Mouse (Mus musculus) adrenal gland, adult 18-20 months (tissue): ENCODE data around the gene Tbc1d9b. TPM values are rescaled to one million over a fixed set of nuclear protein-coding genes. Genes with fewer than 3 reads are reported as not detected.

Experiments used
- DNase-seq, 2 experiments: peaks; one replicate each; pipeline ENCODE4 v3.0.0; 2021 to 2022; ENCODE audit warnings: low spot score in 2 of 2
- total RNA-seq, 2 experiments: library from RNA; stranded (reverse); gene quantifications; 1 replicate in 1 of 2; 2 replicates in 1 of 2; pipeline ENCODE4 v1.2.3; 2021

The Tbc1d9b gene
- total RNA-seq, 2 experiments from 2014 or later: 121 to 127 TPM

GRCm38 (mm10) chr11:50207344-50207743, 76.1 kb downstream of the Tbc1d9b start:
- DNase-seq: no peak

GRCm38 (mm10) chr11:50208039-50208438, 76.8 kb downstream of the Tbc1d9b start:
- DNase-seq: no peak

DNA sequence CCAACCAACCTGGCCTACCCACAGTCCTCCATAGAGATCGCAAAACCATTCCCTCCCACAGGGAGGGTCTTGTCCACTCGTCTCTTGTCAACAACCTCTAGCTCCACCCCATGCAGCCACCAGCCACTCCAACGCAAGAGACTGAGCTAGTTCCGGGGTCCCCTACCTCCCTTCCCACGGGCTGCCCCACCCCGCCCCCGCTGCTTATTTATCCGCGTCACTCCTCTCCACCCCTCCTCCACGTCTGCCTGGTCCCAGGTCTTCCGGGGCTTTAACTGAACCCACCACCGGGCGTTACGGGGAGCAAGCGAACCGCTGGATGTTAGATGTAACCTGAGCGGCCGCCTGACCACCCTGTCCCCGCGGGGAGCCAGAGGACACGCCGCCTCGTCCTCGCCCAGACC, 78.9 kb downstream of the Tbc1d9b start:
- peak; percentile 72 to 74 for DNase-seq

DNA sequence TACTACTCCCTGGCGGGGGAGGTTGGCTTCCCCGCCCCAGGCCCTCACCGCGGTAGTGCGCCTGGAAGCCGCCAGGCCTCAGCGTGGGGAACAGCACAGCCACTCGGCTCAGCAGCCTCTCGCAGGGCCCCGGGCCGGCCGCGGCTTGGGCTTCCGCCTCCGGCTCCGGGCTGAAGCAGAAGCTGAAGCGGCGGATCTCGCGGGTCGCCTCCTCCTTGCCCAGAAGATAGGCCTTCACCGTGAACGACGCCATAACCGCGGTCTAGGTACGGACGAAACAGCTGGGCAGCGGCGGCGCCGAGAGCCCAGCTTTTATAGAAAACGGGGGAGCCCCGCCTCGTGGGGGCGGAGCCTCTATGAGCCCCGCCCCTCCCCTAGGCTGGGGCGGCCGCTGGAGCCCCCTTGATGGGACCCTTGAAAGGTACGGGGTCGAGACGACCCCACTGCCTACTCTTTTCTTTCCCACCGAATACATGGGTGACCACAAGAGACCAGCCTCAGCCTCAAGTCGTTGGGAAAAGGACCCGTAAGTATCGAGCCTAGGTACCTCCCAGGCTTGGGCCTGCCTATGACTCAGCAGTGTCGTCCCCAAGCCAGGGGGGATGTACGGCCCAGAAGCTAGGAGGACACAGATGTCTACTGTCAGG, 79.4 kb downstream of the Tbc1d9b start, which contains the start of the genes Sqstm1 and Mgat4b:
Sqstm1 (minus strand) TSS at position 323 of the 647 bp plus-strand sequence.
Mgat4b (plus strand) TSS at position 386 of the 647 bp plus-strand sequence.
- peak; percentile 93 to 94 for DNase-seq

- no peak for DNase-seq
Measured at GRCm38 (mm10) chr11:50211322-50212059, 80.3 kb downstream of the Tbc1d9b start.

DNA sequence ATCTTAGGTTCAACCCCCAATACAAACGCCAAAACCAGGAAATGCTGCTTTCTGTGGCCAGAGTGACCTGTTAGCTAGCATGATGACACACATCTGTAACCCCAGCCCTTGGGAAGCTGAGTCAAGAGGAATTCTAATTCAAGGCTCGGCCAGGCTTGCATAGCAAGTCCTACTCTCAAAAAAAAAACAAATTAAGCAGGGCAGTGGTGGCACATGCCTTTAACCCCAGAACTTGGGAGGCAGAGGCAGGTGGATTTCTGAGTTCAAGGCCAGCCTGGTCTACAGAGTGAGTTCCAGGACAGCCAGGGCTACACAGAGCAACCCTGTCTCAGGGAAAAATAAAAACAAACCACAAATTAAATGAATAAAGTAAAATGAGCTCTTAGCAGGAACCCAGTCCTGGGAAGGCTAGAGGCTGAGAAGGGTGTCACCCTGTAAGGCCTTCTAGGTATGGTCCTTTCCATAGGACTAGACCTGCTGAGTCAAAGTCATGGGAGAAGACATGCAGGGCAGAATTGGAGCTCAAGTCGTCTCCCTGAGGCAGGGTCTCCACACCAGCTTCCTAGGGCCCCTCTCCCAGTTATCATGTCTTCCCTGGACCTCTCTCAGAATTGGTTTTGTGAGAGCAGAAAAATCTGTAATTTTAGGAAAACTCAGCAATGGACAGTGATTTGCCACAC, 81.0 kb downstream of the Tbc1d9b start:
- DNase-seq: no peak

DNA sequence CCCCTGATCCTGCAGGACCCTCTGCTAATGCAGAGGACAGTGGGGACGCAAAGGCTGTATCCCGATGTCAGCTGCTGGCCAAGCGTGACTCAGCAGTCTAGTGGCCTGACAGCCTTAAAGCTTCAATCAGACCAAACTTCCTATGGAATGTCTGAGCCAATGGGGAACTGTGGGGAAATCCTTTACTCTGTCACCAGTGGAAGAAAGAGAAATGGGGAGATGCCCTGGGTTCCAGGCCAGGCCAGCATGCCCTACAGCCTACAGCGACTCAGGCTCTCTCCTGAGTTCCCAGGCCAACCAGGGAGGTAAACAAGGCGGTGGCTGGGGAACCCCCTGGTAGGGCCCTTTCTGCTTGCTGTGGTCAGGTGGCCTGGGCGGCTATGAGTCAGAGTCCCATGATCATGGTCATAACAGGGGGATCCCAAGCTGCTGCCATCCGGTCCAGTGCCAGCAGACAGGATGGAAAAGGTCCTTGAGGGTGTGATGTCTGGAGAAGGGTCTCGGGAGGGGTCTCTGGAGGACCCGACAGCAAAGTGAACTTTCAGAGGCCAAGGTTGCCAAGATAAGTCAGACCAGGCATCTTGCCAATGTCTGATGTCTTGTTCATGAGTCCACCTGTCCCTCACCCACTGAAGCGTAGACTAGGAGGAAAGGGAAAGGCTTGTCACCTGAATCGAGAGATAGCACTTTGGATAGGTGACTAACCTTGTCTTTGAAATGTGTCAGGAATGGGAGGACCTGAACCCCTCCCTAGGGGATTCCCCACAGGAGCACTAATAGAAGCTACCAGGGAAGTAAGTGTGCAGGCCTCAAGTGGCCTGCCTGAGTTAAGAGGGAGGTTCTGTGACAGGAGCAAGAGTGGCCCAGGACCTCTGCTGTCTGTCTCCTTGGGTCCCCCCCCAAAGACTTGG, 81.9 kb downstream of the Tbc1d9b start:
- DNase-seq: peak; percentile 74 to 84

DNA sequence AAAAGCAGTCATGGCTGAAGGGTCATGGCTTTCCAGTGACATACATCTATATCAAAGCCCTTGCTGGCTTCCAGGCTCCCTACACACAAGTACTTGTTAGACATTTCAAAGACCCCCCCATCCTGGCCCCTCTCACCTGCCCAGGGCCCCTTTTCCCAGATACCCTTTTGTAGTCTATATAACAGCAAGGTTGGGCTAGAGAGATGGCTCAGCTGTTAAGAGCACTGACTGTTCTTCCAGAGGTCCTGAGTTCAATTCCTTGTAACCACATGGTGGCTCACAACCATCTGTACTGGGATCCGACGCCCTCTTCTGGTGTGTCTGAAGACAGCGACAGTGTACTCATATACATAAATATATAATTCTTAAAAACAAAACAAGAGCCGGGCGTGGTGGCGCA, 83.4 kb downstream of the Tbc1d9b start:
- no peak for DNase-seq

- DNase-seq: no peak
Measured at GRCm38 (mm10) chr11:50215633-50216032, 84.4 kb downstream of the Tbc1d9b start.

GRCm38 (mm10) chr11:50216724-50217366, 85.6 kb downstream of the Tbc1d9b start:
- no peak for DNase-seq

DNA sequence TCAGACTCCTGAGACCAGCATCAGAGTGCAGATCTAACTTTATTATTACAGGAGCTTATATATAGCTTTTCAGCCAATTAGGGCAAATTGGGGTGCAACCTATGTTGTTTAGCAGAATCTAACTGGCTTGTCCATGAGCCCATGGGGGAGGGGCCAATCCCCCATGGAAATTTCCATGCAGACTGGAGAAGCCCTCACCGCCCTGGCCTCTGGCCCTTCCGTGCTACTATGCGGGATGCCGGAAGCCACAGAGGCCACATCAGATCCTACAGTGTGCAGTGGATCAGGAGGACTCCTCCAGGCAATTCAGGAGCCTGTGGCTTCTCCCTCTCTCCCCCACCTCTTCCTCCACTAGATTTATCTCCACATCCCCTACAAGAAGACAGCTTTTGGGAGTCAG, 86.6 kb downstream of the Tbc1d9b start:
- no peak for DNase-seq

GRCm38 (mm10) chr11:50219833-50220232, 88.6 kb downstream of the Tbc1d9b start:
- no peak for DNase-seq

Other genes with a start within 250 kb of the Tbc1d9b start
- gene Rasgef1c, start 229.6 kb upstream of the Tbc1d9b start, total RNA-seq: under 1 TPM; 0.53 to 0.54 TPM
- 100 to 1,000 TPM in 1 of 2 experiments, 10 to 100 TPM in 1; 99.5 to 105 TPM for gene Rnf130, start 106.0 kb upstream of the Tbc1d9b start, total RNA-seq
- gene Mrnip, start 43.0 kb downstream of the Tbc1d9b start, total RNA-seq: 1 to 10 TPM; 4.4 to 5.3 TPM
- gene Sqstm1, start 79.4 kb downstream of the Tbc1d9b start, total RNA-seq: 100 to 1,000 TPM; 715 to 956 TPM
- 100 to 1,000 TPM in 1 of 2 experiments, 10 to 100 TPM in 1; 89.3 to 110 TPM for gene Mgat4b, start 79.5 kb downstream of the Tbc1d9b start, total RNA-seq
- 10 to 100 TPM; 15.2 to 46.9 TPM for gene Ltc4s, start 107.2 kb downstream of the Tbc1d9b start, total RNA-seq
- gene Maml1, start 160.9 kb downstream of the Tbc1d9b start, total RNA-seq: 10 to 100 TPM; 18.0 to 23.1 TPM
- 100 to 1,000 TPM; 431 to 540 TPM for gene Canx, start 194.3 kb downstream of the Tbc1d9b start, total RNA-seq
- gene Cby3, start 223.1 kb downstream of the Tbc1d9b start, total RNA-seq: not detected
- gene Hnrnph1, start 245.6 kb downstream of the Tbc1d9b start, total RNA-seq: 100 to 1,000 TPM; 281 to 308 TPM